Mouse (Mus musculus): ENCODE measurements around the gene Aif1. TPM values are rescaled to one million over a fixed set of nuclear protein-coding genes. Genes with fewer than 3 reads are reported as not detected.

Gene Aif1
- total and polyA plus RNA-seq, 2 experiments = 1.6 to 13.3 TPM

DNA sequence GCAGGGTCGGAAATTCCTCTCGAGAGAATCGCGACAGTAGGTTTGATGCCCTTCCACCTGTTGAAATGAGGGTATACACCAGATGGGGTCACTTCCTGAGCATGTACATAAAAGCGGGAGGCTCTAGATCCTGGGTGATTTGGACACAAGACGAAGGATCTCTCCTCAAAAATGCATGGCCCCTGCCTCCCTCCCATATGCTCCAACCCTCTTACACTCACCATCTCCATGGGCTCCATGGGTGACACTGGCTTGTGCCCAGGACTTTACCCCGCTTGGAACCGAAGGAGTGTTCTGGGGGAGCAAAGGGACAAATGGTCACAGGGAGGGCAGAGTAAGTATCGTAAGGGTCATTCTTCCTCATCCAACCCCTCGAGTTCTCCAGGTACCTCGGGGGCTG is 14.4 kb downstream of the Aif1 start:
- Histone ChIP-seq H3K27me3 (ENCODE audit: control insufficient read depth, insufficient read depth, low read length) (no peaks in the 10 kb centered on the region), H3K36me3 (ENCODE audit: control insufficient read depth, insufficient read depth, low read length) (peaks cover 52% of the 10 kb centered on the region), H3K79me2 (ENCODE audit: control insufficient read depth, insufficient read depth, low read length) (peaks cover 39% of the 10 kb centered on the region), H3K9ac (ENCODE audit: low read depth, low read length) (no peak overlapping the region), H3K4me1 (ENCODE audit: control insufficient read depth, insufficient read depth, low read length) (peaks cover 5% of the 10 kb centered on the region), H3K4me3 (ENCODE audit: insufficient read depth, low read depth, low read length) (no peak overlapping the region), H3K27ac (replicated peaks; ENCODE audit: insufficient read depth, low read depth, low read length) (no peak overlapping the region)
- WGBS = 78% methylated on average over 11 of the region's 11 CpGs
- no peak for TF ChIP-seq POLR2A (IDR thresholded peaks at IDR 0.05; ENCODE audit: extremely low read depth, insufficient read depth, low read length)
- TF ChIP-seq CTCF (IDR thresholded peaks at IDR 0.05; ENCODE audit: low read depth, low read length) = no peak
- no peak for DNase-seq (ENCODE audit: extremely low read depth, low read depth, low spot score)

DNA sequence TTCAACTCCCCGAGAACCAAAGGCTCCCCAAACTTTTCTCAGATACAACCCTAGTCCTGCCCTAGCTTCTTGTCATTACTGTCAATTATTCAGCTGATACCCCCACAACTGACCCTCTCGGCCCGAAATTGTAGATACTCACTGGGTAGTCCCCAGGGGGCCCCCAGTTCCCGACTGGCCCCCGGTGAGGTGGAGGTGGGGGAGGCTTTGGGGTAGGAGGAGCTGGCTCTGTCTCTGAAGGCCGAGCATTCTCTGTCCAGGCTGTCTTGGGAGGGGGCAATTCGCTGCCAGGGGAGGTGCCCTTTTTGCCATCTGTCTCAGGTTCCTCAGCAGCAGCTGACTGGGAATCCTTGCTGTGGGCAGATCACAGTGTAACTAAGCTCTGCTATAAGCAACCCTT is 16.2 kb downstream of the Aif1 start:
- TF ChIP-seq CTCF (IDR thresholded peaks at IDR 0.05; ENCODE audit: low read depth, low read length) (no peak), POLR2A (IDR thresholded peaks at IDR 0.05; ENCODE audit: extremely low read depth, insufficient read depth, low read length) (no peak)
- 92% methylated on average over 7 of the region's 7 CpGs for WGBS

DNA sequence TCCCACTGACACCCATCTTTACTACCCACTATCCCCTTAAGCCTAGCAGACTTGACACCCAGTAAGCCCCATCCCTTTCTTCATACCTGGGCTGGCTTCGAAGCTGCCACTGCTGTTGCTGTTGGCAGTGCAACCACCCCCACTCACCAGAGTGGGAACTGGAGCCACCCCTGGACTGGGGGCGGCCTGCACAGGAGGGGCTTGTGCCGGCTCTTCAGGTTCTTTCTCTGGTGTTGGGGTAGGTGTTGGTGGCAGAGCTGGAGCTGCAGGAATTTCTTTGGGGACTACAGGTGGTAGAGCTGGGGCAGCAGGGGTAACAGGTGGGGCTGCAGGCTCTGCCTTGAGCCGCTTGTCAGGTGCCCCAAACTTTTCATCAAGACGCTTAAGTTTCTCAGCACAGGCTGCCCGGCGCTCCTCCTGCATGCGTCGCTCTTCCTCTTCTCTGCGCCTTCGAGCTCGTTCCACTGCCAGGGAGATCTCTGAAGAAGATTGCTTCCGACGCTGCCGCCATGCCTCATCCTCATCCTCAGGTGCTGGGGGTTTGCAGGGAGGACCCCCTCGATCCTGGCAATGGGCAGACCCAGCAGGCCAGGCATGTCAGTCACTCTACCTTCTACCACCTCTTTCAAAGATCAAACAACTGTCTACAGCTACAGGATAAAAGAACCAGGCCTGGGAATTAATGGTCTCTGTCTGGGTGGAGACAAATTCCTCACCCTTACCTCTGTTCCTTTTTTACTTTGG is 16.8 kb downstream of the Aif1 start:
- H3K9ac ChIP-seq (ENCODE audit: low read depth, low read length) = no peak overlapping the region
- H3K27me3 ChIP-seq (ENCODE audit: control insufficient read depth, insufficient read depth, low read length) = no peaks in the 10 kb centered on the region
- H3K36me3 ChIP-seq (ENCODE audit: control insufficient read depth, insufficient read depth, low read length) = peaks cover 70% of the 10 kb centered on the region
- H3K79me2 ChIP-seq (ENCODE audit: control insufficient read depth, insufficient read depth, low read length) = peaks cover 34% of the 10 kb centered on the region
- TF ChIP-seq POLR2A (IDR thresholded peaks at IDR 0.05; ENCODE audit: extremely low read depth, insufficient read depth, low read length) = no peak
- TF ChIP-seq CTCF (IDR thresholded peaks at IDR 0.05; ENCODE audit: low read depth, low read length) = no peak
- DNase-seq (ENCODE audit: extremely low read depth, low read depth, low spot score) = no peak
- no peak overlapping the region for H3K27ac ChIP-seq (replicated peaks; ENCODE audit: insufficient read depth, low read depth, low read length)
- 90% methylated on average over 16 of the region's 16 CpGs for WGBS
- peaks cover 2% of the 10 kb centered on the region for H3K4me1 ChIP-seq (ENCODE audit: control insufficient read depth, insufficient read depth, low read length)
- H3K4me3 ChIP-seq (ENCODE audit: insufficient read depth, low read depth, low read length) = no peak overlapping the region

More for the DNA sequence above, 16.2 kb downstream of the Aif1 start:
- DNase-seq (ENCODE audit: extremely low read depth, low read depth, low spot score) = no peak
- no peaks in the 10 kb centered on the region for H3K27me3 ChIP-seq (ENCODE audit: control insufficient read depth, insufficient read depth, low read length)
- H3K27ac ChIP-seq (replicated peaks; ENCODE audit: insufficient read depth, low read depth, low read length) = no peak overlapping the region
- peaks cover 2% of the 10 kb centered on the region for H3K4me1 ChIP-seq (ENCODE audit: control insufficient read depth, insufficient read depth, low read length)
- H3K36me3 ChIP-seq (ENCODE audit: control insufficient read depth, insufficient read depth, low read length) = peaks cover 64% of the 10 kb centered on the region
- H3K79me2 ChIP-seq (ENCODE audit: control insufficient read depth, insufficient read depth, low read length) = peaks cover 39% of the 10 kb centered on the region
- no peak overlapping the region for H3K9ac ChIP-seq (ENCODE audit: low read depth, low read length)
- no peak overlapping the region for H3K4me3 ChIP-seq (ENCODE audit: insufficient read depth, low read depth, low read length)

DNA sequence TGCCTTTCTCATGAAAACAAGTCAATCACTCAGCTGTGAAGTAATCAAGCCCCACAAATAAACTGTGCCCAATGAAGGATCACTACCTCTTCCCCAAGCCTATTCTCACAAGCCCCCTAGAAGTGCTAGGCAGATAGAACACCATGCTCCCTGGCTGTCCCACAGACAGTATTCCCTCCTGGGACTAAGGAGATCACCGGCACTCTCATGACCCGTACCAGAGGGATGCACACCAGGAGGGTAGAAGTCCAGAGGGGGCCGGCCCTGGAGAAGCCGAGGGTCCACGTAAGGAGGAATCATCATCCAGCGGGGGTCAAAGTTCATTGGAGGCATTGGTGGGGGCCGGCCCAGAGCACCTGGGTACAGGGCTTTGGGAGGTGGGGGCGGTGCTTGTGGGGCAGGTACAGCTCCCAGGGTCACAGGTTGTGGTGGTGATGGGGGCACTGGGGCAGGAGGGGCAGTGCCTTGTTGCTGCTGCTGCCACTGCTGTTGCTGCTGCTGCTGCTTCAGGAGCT is 18.1 kb downstream of the Aif1 start:
- no peaks in the 10 kb centered on the region; the same call in 1 of the 2 replicates for H3K4me1 ChIP-seq (ENCODE audit: control insufficient read depth, insufficient read depth, low read length)
- H3K79me2 ChIP-seq (ENCODE audit: control insufficient read depth, insufficient read depth, low read length) = peaks cover 27% of the 10 kb centered on the region
- no peak for TF ChIP-seq POLR2A (IDR thresholded peaks at IDR 0.05; ENCODE audit: extremely low read depth, insufficient read depth, low read length)
- TF ChIP-seq CTCF (IDR thresholded peaks at IDR 0.05; ENCODE audit: low read depth, low read length) = no peak
- no peak overlapping the region for H3K4me3 ChIP-seq (ENCODE audit: insufficient read depth, low read depth, low read length)
- no peak overlapping the region for H3K9ac ChIP-seq (ENCODE audit: low read depth, low read length)
- peaks cover 82% of the 10 kb centered on the region for H3K36me3 ChIP-seq (ENCODE audit: control insufficient read depth, insufficient read depth, low read length)
- no peak for DNase-seq (ENCODE audit: extremely low read depth, low read depth, low spot score)
- H3K27ac ChIP-seq (replicated peaks; ENCODE audit: insufficient read depth, low read depth, low read length) = no peak overlapping the region
- WGBS = 94% methylated on average over 8 of the region's 8 CpGs
- H3K27me3 ChIP-seq (ENCODE audit: control insufficient read depth, insufficient read depth, low read length) = no peaks in the 10 kb centered on the region

DNA sequence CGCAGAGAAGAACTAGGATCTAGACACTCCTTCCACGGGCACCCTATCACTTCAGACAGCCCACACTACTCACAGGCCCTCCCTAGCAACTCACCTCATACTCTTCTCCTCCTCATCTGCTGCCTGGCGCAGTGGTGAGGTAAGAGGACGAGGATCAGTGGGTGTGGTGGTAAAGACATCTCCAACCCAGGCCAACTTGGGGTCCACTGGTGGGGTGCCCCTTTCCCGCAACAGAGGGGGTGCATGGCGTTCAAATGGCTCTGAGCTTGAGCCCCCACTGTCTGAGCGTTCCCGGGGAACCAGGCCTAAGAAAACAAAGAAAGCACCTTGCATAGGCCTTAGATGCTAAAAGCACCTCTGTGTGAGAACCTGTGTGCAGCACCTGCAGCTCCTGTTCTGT is 18.6 kb downstream of the Aif1 start:
- peaks cover 23% of the 10 kb centered on the region for H3K79me2 ChIP-seq (ENCODE audit: control insufficient read depth, insufficient read depth, low read length)
- H3K9ac ChIP-seq (ENCODE audit: low read depth, low read length) = no peak overlapping the region
- WGBS = 90% methylated on average over 8 of the region's 8 CpGs
- peaks cover 86% of the 10 kb centered on the region for H3K36me3 ChIP-seq (ENCODE audit: control insufficient read depth, insufficient read depth, low read length)
- DNase-seq (ENCODE audit: extremely low read depth, low read depth, low spot score) = no peak
- H3K27me3 ChIP-seq (ENCODE audit: control insufficient read depth, insufficient read depth, low read length) = no peaks in the 10 kb centered on the region
- H3K4me1 ChIP-seq (ENCODE audit: control insufficient read depth, insufficient read depth, low read length) = no peaks in the 10 kb centered on the region
- no peak overlapping the region for H3K4me3 ChIP-seq (ENCODE audit: insufficient read depth, low read depth, low read length)
- no peak for TF ChIP-seq POLR2A (IDR thresholded peaks at IDR 0.05; ENCODE audit: extremely low read depth, insufficient read depth, low read length)
- TF ChIP-seq CTCF (IDR thresholded peaks at IDR 0.05; ENCODE audit: low read depth, low read length) = no peak
- no peak overlapping the region for H3K27ac ChIP-seq (replicated peaks; ENCODE audit: insufficient read depth, low read depth, low read length)

All from liver, adult 2 months (tissue).